ENCODE assay signal across 9 mouse cellular contexts in genomic region chr2:154426905-154427852, GRCm38 (mm10). TPM values are rescaled to one million over a fixed set of nuclear protein-coding genes. Genes with fewer than 3 reads are reported as not detected.
DNase-seq lines count a peak whose midpoint lies in the region; ATAC-seq and TF ChIP-seq lines count a peak whose summit lies in the region.
"Had no signal": no experiment of that assay in that cellular context is flagged by ENCODE, and none has a peak within 500 bp of the region (broad histone marks: within the 10 kb centered on the region; RNA-seq: fewer than 3 reads in every experiment).

No protein-coding gene starts in this region.

- H3K4me2 ChIP-seq in kidney, postnatal 0 days (ENCODE audit: low read length), result peak overlapping the region; percentile 88
- H3K4me2 ChIP-seq in embryonic facial prominence, embryonic 11.5 days (ENCODE audit: low read depth, low read length), result peak overlapping the region; percentile 69
- H3K4me2 ChIP-seq in intestine, embryonic 14.5 days (ENCODE audit: low read length), result peak overlapping the region; percentile 53
- peak overlapping the region; percentile 59 for H3K4me2 ChIP-seq in neural tube, embryonic 12.5 days (replicated peaks)

- H3K36me3 ChIP-seq in kidney, postnatal 0 days (ENCODE audit: insufficient read depth, low read length), result no peaks in the 10 kb centered on the region
- no peaks in the 10 kb centered on the region for H3K36me3 ChIP-seq in embryonic facial prominence, embryonic 11.5 days (replicated peaks; ENCODE audit: control insufficient read depth, insufficient read depth, low read depth, low read length)
- H3K36me3 ChIP-seq in intestine, embryonic 14.5 days (ENCODE audit: control insufficient read depth, insufficient read depth, low read length), result no peaks in the 10 kb centered on the region
- H3K36me3 ChIP-seq in neural tube, embryonic 12.5 days, result no peaks in the 10 kb centered on the region

- no peaks in the 10 kb centered on the region for H3K9me3 ChIP-seq in kidney, postnatal 0 days (replicated peaks; ENCODE audit: low read length)
- H3K9me3 ChIP-seq in embryonic facial prominence, embryonic 11.5 days (replicated peaks; ENCODE audit: control insufficient read depth, low read length), result no peaks in the 10 kb centered on the region
- H3K9me3 ChIP-seq in intestine, embryonic 14.5 days (ENCODE audit: control insufficient read depth, low read length), result 0 out of 2 replicates have a peak, but pooled peaks cover 4% of the 10 kb centered on the region
- no peaks in the 10 kb centered on the region for H3K9me3 ChIP-seq in neural tube, embryonic 12.5 days

- WGBS in kidney, postnatal 0 days, result 48% methylated on average over 11 of the region's 11 CpGs
- 23% methylated on average over 11 of the region's 11 CpGs for WGBS in embryonic facial prominence, embryonic 11.5 days
- WGBS in intestine, embryonic 14.5 days, result 52% methylated on average over 11 of the region's 11 CpGs
- 21% methylated on average over 11 of the region's 11 CpGs for WGBS in neural tube, embryonic 12.5 days

- peak overlapping the region; percentile 65 for H3K27ac ChIP-seq in kidney, postnatal 0 days
- H3K27ac ChIP-seq in embryonic facial prominence, embryonic 11.5 days (replicated peaks; ENCODE audit: low read depth, low read length), result peak overlapping the region; percentile 35; the same call in 1 of the 2 replicates
- peak overlapping the region; percentile 44; the same call in 1 of the 2 replicates for H3K27ac ChIP-seq in intestine, embryonic 14.5 days (ENCODE audit: low read depth)
- peak overlapping the region; percentile 88 for H3K27ac ChIP-seq in neural tube, embryonic 12.5 days

- peak overlapping the region; percentile 71 for H3K9ac ChIP-seq in kidney, postnatal 0 days (ENCODE audit: low read depth, low read length)
- H3K9ac ChIP-seq in embryonic facial prominence, embryonic 11.5 days (replicated peaks; ENCODE audit: low read length), result peak overlapping the region; percentile 68
- H3K9ac ChIP-seq in intestine, embryonic 14.5 days (ENCODE audit: low read length), result peak overlapping the region; percentile 41
- peak overlapping the region; percentile 59 for H3K9ac ChIP-seq in neural tube, embryonic 12.5 days

- no peak for DNase-seq in kidney, postnatal 0 days (ENCODE audit: low spot score)
- no peak for DNase-seq in kidney, adult 9 months
- no peak for DNase-seq in embryonic facial prominence, embryonic 11.5 days (ENCODE audit: low spot score)
- no peak for DNase-seq in intestine, embryonic 14.5 days (ENCODE audit: low spot score)
- no peak for DNase-seq in layer of hippocampus, postnatal 36 days
- no peak for DNase-seq in MN1 (ENCODE audit: low spot score)

- TF ChIP-seq CTCF in kidney, postnatal 0 days (IDR thresholded peaks at IDR 0.05; ENCODE audit: low read depth), result no peak

- H3K4me1 ChIP-seq in kidney, postnatal 0 days (replicated peaks; ENCODE audit: insufficient read depth, low read length), result 0 out of 2 replicates have a peak, but pooled peaks cover 5% of the 10 kb centered on the region
- no peaks in the 10 kb centered on the region for H3K4me1 ChIP-seq in embryonic facial prominence, embryonic 11.5 days (ENCODE audit: control insufficient read depth, insufficient read depth, low read length)
- H3K4me1 ChIP-seq in intestine, embryonic 14.5 days (replicated peaks; ENCODE audit: control insufficient read depth, insufficient read depth, low read length), result peaks cover 9% of the 10 kb centered on the region
- H3K4me1 ChIP-seq in neural tube, embryonic 12.5 days, result peaks cover 23% of the 10 kb centered on the region

- H3K27me3 ChIP-seq in kidney, postnatal 0 days (ENCODE audit: insufficient read depth, low read length), result no peaks in the 10 kb centered on the region
- no peaks in the 10 kb centered on the region for H3K27me3 ChIP-seq in embryonic facial prominence, embryonic 11.5 days (ENCODE audit: control insufficient read depth, insufficient read depth, low read length)
- no peaks in the 10 kb centered on the region for H3K27me3 ChIP-seq in intestine, embryonic 14.5 days (replicated peaks; ENCODE audit: control insufficient read depth, insufficient read depth, low read length)
- H3K27me3 ChIP-seq in neural tube, embryonic 12.5 days (replicated peaks), result no peaks in the 10 kb centered on the region
- H3K27me3 ChIP-seq: Patski had no signal

- peak overlapping the region; percentile 41 for H3K4me3 ChIP-seq in kidney, postnatal 0 days (replicated peaks; ENCODE audit: low read depth, low read length)
- peak overlapping the region; percentile 34 for H3K4me3 ChIP-seq in embryonic facial prominence, embryonic 11.5 days (ENCODE audit: low read depth, low read length)
- H3K4me3 ChIP-seq in intestine, embryonic 14.5 days (ENCODE audit: low read depth, low read length), result peak overlapping the region; percentile 32
- peak overlapping the region; percentile 24; the same call in 1 of the 2 replicates for H3K4me3 ChIP-seq in neural tube, embryonic 12.5 days

- ATAC-seq in kidney, postnatal 0 days (replicated peaks; ENCODE audit: low FRiP score, low read depth), result no peak
- ATAC-seq in embryonic facial prominence, embryonic 11.5 days (replicated peaks; ENCODE audit: insufficient number of reproducible peaks, low FRiP score, low TSS enrichment, low read depth), result no peak
- ATAC-seq in intestine, embryonic 14.5 days (replicated peaks; ENCODE audit: low FRiP score, low TSS enrichment, low read depth), result peak; percentile 46; the same call in 1 of the 2 replicates
- ATAC-seq in neural tube, embryonic 12.5 days (ENCODE audit: low FRiP score, low read depth), result no peak
- ATAC-seq in cerebellum, adult (ENCODE audit: insufficient number of reproducible peaks, low FRiP score, low TSS enrichment), result no peak
- ATAC-seq: Patski had no signal

RNA-seq across cellular contexts. Expression of gene Cbfa2t2, which starts 9.1 kb away (rescaled TPM):
- 23.6 and 26.0 TPM in 2 replicates for polyA plus RNA-seq in kidney, postnatal 0 days (2015; fragmentation: Nextera tagmentation; extraction: Ambion mirVana)
- polyA plus RNA-seq in embryonic facial prominence, embryonic 11.5 days (2014; fragmentation: Nextera tagmentation; extraction: Ambion mirVana), result 47.4 and 51.9 TPM in 2 replicates
- polyA plus RNA-seq in intestine, embryonic 14.5 days (2014; fragmentation: Nextera tagmentation; extraction: Ambion mirVana), result 33.6 and 42.3 TPM in 2 replicates
- polyA plus RNA-seq in neural tube, embryonic 12.5 days (2016; fragmentation: Nextera tagmentation; extraction: Ambion mirVana), result 62.4 and 67.0 TPM in 2 replicates
- 10 to 100 TPM; 49.7 to 57.7 TPM for total RNA-seq in layer of hippocampus, postnatal 36 days (2021)

RNA-seq across cellular contexts. Expression of gene Snta1, which starts 19.3 kb away (rescaled TPM):
- polyA plus RNA-seq in kidney, postnatal 0 days (2015; fragmentation: Nextera tagmentation; extraction: Ambion mirVana), result 16.8 and 16.9 TPM in 2 replicates
- polyA plus RNA-seq in embryonic facial prominence, embryonic 11.5 days (2014; fragmentation: Nextera tagmentation; extraction: Ambion mirVana), result 2.1 TPM in 2 replicates
- 2.3 and 2.7 TPM in 2 replicates for polyA plus RNA-seq in intestine, embryonic 14.5 days (2014; fragmentation: Nextera tagmentation; extraction: Ambion mirVana)
- 7.3 and 8.6 TPM in 2 replicates for polyA plus RNA-seq in neural tube, embryonic 12.5 days (2016; fragmentation: Nextera tagmentation; extraction: Ambion mirVana)
- total RNA-seq in layer of hippocampus, postnatal 36 days (2021), result 10 to 100 TPM; 42.3 to 48.0 TPM

RNA-seq across cellular contexts. Expression of gene Cdk5rap1, which starts 54.4 kb away (rescaled TPM):
- polyA plus RNA-seq in kidney, postnatal 0 days (2015; fragmentation: Nextera tagmentation; extraction: Ambion mirVana), result 13.9 and 25.2 TPM in 2 replicates
- 19.4 and 19.7 TPM in 2 replicates for polyA plus RNA-seq in embryonic facial prominence, embryonic 11.5 days (2014; fragmentation: Nextera tagmentation; extraction: Ambion mirVana)
- polyA plus RNA-seq in intestine, embryonic 14.5 days (2014; fragmentation: Nextera tagmentation; extraction: Ambion mirVana), result 9.5 and 18.0 TPM in 2 replicates
- polyA plus RNA-seq in neural tube, embryonic 12.5 days (2016; fragmentation: Nextera tagmentation; extraction: Ambion mirVana), result 15.2 and 15.7 TPM in 2 replicates
- 10 to 100 TPM; 12.7 to 16.7 TPM for total RNA-seq in layer of hippocampus, postnatal 36 days (2021)

Comparison
In these comparisons a context has a peak if more than half of its experiments do, and no peak if none do; other contexts are left out.
1. H3K27ac ChIP-seq: peak in every context shown above with its lines; median percentile 88 in neural tube, embryonic 12.5 days; 65 in kidney, postnatal 0 days; 44 in intestine, embryonic 14.5 days; 35 in embryonic facial prominence, embryonic 11.5 days.